Mouse (Mus musculus): ENCODE measurements at regions not wholly inside any gene's neighbourhood (a gene's known extent, or its start where the extent isn't known, plus 50 kb on each side); places are given as distances from the start of the nearest gene placed in this dataset.

DNA sequence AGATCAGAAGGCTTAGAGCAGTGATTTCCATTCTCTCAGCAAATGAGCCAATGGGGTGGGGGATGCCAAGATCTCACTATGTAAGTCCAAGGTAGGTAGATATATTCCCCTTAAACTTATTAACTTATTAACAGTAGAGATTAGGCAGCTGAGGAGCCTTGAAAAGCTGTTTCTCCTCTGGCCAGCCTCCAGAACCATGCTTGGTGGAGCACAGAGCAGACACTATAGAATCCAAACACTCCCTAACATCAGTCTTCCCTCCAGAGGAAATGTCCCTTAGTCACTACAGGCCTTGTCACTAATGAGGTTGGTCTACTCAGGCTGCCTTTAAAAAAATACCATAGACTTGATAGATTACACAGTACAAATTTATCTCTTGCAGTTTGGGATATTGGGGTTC lies 152.8 kb upstream of the Usp24 start:
- no peak for DNase-seq (ENCODE audit: low spot score in 2 of 2)

DNA sequence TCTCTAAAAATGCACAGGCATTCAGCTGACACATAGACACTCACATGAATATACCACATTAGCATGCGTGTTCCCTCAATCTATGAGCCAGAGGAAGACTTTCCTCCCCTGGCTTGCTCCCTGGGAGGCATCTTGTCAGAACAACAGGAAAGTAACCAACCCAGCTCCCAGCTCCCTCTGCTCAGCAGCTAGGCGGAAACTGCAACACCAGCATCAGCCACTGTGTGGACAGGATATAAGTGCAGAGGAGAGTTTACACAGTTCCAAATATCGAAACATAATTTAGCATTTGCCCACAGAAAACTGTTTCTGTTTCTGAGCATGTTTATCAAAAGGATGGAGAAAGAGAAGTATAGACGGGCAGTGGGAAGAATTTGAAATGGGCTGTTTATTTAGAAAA lies 148.3 kb upstream of the Usp24 start:
- DNase-seq (ENCODE audit: low spot score in 2 of 2): no peak

DNA sequence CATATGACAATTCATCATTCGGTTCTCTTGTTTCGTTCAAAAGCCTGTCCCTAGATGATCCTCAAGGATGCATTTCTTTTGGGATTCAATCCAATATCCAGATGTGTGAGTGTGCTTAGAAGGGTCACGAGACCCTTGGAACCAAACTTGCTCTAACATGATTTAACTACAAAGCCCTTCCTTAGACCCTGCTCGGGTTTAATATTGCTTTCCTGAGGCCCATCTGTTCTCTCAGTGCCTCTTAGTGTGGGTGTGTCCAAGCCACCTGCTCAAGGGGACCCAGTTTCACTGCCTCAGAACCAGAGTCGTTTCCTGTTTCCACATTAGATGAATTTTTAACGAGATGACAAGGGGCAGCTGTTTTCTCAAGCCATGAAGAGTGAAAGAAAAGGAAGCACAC lies 147.3 kb upstream of the Usp24 start:
- DNase-seq (ENCODE audit: low spot score in 2 of 2): no peak

DNA sequence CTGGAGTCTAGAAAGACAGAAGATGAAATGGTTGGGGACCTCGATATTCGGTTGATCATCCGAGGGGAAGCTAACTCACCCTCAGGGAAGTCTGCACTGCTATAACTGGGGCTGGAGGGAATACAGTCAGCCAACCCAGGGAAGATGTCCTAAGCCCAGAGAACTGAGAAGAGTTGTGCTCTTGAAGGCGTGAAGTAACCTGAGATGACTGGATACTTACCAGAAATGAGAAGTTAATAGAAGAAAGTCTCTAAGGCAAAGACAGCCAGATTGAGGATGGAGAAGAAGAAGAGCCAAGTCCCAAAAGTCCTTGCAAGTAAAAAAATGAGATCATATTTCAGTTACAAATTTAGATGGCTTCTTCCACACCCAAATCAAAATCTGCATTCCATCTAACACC lies 146.5 kb upstream of the Usp24 start:
- DNase-seq (ENCODE audit: low spot score in 2 of 2): no peak

DNA sequence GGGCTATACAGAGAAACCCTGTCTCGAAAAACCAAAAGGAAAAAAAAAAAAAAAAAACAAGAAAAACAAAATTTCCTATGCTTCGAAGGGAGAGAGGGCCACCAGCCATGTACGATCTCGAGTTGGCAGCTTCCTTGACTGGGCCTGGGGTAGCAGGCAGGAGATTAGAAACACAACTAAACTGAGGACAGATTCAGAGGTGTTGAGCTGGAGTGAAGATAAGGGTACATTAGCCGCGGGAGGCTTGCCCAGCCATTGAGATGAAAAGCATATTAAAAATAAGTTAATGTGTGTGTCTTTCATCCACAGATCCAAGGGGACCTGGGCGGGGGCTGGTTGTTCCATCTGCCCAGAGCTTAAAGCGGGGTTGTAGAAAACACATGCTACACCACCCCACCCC lies 145.3 kb upstream of the Usp24 start:
- no peak for DNase-seq (ENCODE audit: low spot score in 2 of 2)

DNA sequence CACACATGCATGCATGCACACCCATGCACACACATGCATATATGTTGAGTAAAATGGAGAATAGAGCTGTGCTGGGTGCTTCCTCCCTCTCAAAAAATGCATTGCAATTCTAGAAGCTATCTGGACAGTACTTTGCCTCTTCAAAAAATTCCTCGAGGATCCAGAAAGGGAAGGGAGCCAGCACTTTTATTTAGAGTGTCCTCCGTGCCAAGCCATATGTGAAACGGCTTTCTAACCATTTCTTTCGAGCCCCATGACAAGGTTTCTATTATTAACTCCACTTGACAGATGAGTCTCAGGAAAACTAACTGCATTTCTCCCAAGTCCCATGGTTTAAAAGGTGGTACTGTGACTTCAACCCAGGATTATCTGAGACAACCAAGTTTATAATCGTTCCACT lies 140.7 kb upstream of the Usp24 start:
- no peak for DNase-seq (ENCODE audit: low spot score in 2 of 2)

DNA sequence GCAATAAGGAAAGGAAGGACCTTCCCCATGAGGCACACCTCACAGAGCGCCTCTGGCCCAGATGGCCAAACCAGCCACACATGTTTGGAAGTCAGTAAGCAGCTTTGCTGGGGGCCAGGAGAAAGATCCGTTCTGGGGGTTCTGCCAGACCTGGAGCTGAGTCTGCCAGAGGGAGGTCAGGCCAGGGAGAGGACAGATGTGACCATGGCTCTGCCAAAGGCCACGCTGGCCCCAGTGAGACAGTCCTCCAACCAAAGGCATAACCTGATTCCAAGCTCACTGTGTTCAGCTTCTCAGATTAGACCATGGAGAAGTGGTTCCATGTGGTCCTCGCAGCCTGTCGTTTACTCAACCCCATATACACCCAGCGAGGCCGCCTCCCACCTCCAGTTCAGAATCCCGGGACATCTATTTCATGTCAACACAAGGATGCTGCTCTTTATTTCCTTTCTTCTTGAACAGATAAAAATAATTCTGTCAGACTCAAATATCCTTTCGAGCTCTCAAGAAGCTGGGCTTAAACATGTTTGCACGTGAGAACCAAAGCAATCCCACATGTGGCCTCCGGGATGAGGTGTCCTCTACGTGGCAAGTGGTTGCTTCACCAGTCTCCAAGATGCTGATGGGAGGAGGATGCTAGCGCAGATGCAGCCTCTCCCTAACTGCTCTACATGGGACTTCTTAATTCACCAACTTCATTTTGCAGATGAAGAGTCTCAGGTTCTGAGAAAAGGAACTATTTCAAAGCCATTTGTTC lies 130.1 kb upstream of the Usp24 start:
- DNase-seq (ENCODE audit: low spot score in 2 of 2): no peak

DNA sequence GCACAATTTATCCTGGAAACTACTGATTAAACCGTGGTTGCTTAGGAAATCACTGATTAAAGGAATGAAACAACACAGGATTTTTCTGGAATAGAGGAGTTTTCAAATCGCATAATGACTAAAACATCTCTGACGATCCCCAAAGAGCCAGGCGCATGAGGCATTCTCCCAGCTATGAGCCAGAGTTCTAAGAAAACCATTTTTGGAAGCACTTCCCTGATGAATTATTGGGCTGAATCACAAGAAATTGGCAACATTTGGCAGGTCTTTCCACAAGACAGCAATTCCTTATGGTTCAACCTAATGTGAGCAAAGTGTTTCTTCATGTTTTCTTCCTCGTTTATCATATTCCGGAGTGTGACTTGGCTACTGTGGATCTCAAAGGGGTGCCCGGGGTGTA lies 129.3 kb upstream of the Usp24 start:
- DNase-seq (ENCODE audit: low spot score in 2 of 2): no peak

DNA sequence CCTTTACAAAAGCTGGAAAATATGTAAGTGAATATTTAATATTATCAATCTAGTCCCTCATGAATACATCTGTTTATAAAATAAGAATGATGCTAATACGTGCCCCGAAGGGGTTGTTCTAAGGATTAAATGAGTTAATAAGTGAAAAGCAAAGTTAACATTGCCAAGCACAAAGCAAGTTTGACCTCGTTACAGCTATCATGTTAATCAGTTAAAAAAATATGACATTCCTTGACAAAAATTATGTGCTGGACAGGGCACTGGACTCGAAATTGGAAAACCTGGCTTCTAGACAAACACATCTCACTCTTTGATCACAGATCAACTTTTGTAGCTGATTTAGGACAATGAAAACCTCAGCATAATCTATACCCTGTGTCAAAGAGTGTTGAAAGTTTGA lies 125.8 kb upstream of the Usp24 start:
- no peak for DNase-seq (ENCODE audit: low spot score in 2 of 2)

DNA sequence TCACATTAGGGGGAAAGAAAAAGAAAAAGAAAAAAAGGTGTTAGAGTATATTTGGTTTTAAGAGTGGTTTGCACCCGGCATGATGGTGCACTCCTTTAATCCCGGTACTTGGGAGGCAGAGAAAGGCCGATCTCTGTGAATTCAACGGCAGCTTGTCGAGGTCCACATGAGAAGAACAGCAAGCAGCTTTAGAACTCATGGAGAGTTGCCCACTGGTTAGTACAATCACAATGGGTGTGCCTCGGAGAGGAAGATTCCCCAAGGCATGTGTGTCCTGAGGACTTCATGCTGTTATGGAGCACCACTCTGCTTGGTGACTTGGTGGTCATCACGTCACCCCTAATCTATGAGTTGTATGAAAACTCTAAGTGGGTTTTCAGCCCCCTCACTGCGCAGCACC lies 124.7 kb upstream of the Usp24 start:
- DNase-seq (ENCODE audit: low spot score in 2 of 2): no peak

DNA sequence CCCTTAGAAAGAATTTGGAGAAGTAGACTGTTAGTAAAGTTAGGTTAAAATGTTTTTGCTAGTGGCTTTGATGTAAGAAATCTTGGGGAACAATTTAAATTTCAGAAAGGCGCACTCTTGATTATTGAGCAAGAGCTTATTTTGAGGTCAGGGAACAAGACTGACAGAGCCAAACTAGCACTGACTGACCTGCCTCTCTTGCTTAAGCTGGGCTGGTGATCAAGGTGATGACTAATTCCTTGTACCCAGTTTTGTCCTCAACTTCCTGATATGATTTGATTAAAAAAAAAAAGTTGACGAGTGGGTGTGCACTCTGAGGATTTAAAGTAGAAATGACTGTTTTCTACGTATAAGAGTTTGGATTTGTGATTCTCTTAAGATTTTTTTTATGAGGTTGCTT lies 124.2 kb upstream of the Usp24 start:
- DNase-seq (ENCODE audit: low spot score in 2 of 2): no peak

DNA sequence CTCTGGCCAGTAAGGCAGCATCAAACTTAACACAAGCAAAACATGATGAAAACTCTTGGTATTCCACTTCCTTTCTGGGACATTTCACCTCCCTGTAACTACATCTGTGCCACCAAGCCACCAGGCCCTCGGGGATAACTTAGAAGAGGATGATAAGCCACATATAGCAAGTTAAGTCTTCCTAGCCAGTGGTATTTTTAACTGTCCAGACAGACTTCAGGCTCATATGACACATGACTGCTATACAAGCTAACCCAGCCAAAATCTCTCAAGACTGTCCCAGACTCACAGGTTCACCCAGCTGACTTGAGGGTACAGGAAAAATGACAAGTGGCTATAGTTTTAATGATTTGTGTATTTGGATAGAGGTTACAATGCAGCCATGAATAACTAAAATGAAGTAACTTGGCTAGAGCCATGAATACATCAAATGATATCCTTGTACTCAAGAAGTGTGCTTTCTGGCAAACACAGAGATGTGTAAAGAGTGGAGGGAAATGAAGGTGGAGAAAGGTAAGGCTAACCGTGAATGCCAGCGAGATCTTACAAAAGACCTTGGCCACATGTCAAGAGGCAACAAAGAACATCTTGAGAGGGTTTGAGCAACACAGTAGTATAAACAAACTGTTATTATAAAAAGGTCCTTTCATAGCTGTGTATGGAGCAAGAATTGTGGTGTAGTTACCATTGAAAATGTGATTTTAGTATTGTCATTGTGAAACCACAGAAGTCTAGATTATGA lies 122.6 kb upstream of the Usp24 start:
- no peak for DNase-seq (ENCODE audit: low spot score in 2 of 2)

DNA sequence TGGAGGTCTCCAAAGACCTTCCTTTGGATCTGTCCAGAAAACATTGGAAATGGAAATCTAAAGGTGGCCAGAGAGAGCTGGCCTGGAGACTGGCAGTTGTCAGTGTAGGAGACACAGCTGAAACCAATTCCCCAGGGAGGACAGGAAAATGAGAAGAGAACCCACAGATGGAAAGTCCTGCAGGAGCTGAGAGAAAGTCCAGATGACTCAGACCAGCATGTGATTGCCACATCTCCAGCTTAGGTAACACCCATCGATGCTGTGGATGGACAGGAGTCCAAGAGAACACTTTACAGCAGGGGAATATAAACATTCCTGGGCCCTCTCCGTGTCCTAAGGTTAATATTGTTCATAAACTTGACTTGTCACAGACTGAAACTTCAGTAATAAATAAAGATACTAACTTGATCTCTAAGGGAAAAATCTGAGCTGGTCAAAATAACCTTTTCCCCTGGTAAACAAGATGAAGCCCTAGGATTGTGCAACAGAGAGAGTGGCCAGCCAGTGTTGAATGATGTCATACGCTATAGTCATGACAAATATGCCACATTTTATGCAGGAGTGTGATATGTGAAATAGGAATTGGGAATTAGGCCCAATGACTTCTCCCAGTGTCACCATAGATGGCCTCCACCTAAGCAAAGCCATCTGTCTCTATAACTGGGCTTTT lies 120.4 kb upstream of the Usp24 start:
- no peak for DNase-seq (ENCODE audit: low spot score in 2 of 2)

DNA sequence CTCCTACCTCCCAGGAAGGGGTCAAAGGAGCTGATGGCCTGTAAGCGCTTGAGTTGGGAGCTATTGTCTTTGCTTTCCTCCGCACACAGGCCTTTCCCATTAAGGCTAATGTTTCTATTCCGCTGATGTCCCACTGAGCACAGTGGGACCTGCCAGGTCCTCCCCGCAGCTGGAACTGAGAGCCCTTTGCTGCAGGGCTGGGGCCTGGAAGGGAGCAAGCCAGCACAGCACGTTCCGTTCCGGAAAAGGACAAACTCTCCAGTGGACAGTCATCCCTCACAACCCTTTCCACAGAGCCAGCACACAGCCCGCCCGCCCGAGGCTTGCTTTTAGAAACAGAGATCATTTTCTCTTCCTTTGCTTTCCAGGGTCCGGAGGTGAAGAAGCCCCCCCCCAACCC lies 116.2 kb upstream of the Usp24 start:
- DNase-seq (ENCODE audit: low spot score in 2 of 2): no peak

DNA sequence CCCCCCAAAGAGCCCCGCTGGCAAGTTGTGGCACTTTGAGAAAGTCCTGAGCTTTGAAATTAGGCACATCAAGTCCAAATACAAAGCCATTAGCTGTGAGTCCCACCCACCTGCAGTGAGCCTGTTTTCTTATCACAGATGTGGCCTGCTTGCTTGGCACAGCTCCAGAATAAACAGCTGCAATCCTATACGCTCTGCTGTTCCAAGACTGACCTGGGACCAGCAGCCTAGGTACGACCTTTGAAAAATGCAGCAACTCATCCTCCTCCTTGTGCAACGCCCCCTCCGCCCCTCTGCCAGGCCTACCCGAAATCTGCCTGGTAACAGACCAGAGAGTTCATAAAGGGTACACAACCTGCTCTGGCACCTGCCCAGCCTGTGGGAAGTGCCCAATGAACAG lies 115.8 kb upstream of the Usp24 start:
- DNase-seq (ENCODE audit: low spot score in 2 of 2): no peak

DNA sequence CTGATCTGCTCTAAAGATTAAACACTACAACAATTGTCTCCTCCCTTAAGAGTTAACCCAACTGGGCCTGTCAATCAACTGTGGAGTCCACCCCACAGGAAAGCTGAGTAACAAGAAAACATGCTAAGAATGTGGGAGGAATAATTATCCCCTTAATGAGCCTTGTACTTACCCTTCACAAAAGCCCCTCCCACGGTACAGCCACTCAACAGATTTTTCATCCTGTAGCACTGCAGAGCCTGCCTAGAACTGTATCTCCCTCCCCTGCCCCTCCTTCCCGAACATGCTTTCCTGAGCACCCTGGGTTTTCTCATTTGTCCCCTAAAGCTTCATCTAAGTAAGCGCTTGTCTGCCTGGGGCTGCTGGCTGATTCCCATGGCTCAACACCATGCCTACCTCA lies 113.5 kb upstream of the Usp24 start:
- no peak for DNase-seq (ENCODE audit: low spot score in 2 of 2)

DNA sequence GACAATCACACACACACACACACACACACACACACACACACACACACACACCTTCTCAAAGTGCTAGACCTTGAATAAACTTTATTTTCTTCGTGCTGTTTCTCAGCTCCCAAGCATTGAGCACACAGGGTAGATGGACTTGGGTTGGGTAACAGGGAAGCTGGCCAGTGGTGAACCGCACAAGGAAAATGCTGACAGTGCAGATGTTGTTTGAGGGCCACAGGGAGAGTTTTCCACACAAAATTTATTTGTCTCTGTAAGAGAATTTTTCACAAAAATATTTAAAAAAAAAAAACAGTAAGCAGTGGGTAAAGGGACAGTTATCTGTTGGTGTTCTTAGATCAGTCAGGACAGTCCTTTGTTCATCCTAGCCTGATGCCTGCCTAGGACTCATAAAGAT lies 110.8 kb upstream of the Usp24 start:
- DNase-seq (ENCODE audit: low spot score in 2 of 2): no peak

DNA sequence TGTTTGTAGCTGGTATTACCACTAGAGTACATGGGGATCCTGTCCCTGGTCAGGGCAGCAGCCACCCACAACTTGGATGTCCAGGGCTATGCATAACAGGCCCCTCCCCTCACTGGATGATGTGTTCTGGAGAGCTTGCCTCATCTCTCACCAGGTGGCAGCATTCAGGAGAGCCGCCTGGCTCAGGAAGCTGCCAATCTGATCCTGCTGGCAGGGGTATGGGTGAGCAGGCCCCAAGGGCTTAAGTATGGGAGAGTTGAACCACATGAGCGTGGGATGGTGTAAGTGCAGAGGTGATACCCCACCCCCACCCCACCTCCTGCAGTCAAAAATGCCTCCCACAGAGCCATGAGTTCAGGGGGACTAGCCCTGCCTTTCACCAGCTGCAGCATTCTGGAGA lies 110.0 kb upstream of the Usp24 start:
- DNase-seq (ENCODE audit: low spot score in 2 of 2): no peak

DNA sequence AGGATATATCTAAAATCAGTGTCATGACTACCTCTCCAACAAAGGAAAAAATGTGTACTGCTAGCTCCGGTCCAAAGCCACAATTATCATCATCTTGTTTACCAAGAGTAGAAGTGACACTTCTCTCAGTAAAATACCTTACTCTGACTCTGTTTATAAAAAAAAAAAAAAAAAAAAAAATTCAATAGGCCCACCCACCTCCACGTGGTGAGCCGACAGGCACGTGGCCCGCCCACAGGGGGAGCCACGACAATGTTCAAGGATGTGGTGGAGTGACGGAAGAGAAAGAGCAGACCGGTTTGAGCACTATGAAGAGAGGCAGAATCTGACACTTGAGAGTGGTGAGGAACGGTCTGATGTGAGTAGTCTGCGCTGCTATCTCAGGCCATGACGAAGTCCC lies 106.5 kb upstream of the Usp24 start:
- DNase-seq (ENCODE audit: low spot score in 2 of 2): no peak

DNA sequence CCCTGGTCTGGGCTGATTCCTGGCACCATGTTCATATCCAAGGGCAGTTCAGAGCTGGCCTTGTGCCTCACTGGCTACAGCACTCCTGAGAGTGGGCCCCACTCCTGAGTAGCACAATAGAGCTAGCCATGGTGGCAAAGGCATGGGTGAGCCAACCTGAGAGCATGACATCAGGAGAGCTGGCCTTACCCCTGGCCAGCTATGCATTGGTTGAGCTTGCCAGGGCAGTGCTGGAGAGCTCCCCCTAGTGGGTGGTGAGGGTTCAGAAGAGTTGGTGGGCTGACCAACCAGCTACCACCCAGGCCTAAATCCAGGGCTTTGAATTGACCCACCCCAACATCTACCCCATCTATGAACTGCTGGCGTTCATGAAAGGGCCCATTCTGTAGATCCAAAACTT lies 106.0 kb upstream of the Usp24 start:
- DNase-seq (ENCODE audit: low spot score in 2 of 2): peak in 1 of 2 experiments; percentile 8

DNA sequence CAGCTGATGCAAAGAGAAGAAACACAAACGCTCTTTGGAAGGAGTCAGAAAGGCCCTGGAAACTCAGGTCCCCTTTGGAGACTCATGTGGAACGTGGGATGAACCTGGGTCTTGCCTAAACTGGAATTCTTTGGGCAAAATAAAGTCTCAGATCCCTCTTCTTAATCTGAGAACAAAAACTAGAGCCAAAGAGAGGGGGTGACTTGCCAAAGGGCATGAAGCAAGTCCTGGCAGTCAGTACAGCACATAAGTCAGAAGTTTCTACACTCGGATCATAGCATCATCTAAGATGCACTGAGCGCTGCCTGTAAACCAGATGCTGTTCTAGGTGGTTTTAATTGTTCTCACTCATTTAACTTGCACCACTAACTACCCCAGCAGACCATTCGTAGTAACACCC lies 101.8 kb upstream of the Usp24 start:
- DNase-seq (ENCODE audit: low spot score in 2 of 2): no peak

DNA sequence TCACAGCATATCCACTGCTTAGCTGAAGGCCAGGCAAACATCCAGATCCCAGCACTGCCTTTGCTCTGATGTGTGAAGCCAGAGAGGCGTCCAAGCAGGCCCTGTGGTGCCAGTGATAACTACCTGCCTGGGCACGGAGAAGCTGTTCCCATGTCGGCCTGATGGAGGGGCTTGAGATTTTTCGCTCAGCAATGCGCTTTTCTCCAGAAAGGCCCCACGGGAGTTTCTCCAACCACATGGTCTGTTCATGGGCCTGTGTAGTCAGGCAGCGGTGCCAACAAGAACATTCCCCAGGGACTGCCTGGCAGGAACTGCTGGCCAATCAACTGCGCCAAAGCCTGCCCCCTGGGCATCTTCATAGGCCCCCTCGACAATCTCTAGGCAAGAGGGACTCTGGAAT lies 95.4 kb upstream of the Usp24 start:
- DNase-seq (ENCODE audit: low spot score in 2 of 2): no peak

Measured in spleen, postnatal 14 days (tissue).